Mouse (Mus musculus) lung, postnatal 36 days (tissue): ENCODE measurements at regions not wholly inside any gene's neighbourhood (a gene's known extent, or its start where the extent isn't known, plus 50 kb on each side); places are given as distances from the start of the nearest gene placed in this dataset.
A peak's percentile ranks its signal among the peaks of the same experiment; 100 is the strongest.
"Not testable (repeated sequence)": the region's sequence is repeated elsewhere in the genome, so short reads cannot be mapped to it uniquely, and the experiment has no call there.

ENCODE experiments used
- DNase-seq: peaks from one replicate; pipeline ENCODE4 v3.0.0; 2022; ENCODE audit warnings: mixed read lengths

DNA sequence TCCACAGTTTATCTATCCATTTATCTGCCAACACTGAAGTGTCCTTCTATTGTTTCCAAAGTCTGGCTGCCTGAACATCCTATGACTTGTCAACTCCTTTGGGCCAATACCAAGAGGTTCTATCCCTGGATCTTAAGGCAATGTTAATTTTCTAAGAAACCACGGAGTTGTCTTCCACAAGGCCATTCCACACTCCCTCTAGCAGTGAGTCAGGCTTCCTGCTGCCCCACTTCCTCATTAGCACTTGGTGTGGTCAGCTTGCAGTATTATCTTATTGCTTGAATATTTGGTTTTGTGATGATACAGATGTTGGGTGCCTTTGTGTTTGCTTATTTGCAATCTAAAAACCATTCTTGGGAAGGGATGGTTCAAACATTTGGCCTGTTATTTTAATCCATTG, 87.5 kb upstream of the Ppp2r2d start:
- DNase-seq = no peak

DNA sequence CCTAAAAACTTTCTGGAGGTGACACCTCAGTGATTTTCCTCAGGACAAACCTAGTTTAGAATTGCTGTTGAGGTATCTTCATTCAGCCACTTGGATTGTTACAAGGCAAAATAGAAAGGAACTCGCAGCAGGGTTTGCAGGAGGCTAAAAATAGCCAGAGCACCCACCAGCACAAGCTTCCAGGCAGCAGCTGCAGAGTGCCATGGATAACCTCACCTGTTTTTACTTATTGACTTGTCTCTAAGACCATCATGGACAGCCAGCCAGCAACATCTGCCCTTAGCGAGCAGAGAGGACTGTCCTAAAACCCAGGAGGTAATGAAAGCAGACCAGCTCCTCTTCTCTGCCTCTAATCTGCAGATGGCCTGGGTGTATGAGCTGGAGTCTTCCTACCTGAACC, 97.4 kb upstream of the Ppp2r2d start:
- no peak for DNase-seq

DNA sequence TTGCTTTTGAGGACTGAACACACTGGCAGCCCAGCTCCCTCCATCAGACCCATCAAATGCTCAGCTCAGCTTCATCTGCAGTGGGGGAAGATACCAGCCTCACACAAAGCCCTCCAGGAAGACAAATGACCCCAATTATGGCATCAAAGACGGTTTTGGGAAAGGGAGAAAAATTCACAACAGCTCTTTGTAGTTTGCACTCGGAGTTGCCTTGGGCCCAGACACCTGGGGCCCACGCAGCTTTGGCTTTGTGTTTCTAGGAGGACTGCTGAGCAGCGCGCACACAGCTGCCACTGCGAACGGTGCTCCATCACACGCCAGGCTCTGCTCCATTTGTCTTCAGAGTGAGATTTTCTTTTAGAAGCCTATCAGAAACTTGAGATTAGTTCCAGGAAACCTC, 99.3 kb upstream of the Ppp2r2d start:
- no peak for DNase-seq

DNA sequence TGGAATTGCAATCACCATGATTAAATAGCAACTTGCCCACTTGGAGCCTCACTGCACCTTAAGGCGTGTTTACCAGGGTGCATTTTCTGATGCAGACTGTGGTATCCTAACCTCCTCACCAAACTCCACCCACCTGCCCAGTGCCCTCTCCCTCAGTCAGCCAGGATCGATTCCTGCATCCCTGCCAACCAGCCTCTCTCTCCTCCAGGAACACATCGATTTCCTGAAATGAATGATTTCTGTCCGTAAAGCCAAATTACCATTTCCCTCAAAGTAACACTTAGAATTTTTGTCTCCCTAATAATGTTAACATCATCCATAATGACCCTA, 103.4 kb upstream of the Ppp2r2d start:
- no peak for DNase-seq

DNA sequence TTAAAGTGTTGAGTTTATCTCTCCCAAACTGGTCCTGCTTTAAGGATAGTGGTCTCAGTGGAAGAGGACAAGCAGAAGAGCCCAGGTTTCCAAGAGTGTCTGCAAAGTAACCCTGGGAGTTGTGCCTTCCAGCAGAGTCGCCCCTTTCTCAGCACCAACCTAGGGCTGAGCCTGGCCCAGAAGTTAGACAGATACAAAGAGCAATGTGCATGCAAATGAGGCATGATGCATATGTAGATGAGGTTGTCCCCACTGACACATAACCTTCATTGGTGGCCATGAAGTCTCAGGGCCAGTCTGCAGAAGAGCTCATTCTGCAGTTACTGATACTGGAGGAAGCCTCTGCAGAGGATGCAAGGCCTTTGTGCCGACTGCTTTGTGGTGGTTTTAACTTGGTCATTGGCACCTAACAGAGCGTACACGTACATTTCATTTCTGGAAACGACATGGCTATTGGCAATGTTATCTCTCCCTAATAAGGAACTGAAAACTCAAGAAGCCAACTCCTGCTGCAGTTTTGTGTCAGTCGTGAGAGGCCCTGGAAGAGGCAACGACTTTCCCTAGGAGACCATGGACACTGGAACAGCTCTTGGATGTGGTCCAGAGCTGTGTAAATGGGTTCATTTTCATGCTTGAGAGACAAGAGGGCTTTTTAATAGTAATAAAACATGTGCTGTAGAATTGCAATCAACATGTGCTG, 103.9 kb upstream of the Ppp2r2d start:
- DNase-seq = no peak

DNA sequence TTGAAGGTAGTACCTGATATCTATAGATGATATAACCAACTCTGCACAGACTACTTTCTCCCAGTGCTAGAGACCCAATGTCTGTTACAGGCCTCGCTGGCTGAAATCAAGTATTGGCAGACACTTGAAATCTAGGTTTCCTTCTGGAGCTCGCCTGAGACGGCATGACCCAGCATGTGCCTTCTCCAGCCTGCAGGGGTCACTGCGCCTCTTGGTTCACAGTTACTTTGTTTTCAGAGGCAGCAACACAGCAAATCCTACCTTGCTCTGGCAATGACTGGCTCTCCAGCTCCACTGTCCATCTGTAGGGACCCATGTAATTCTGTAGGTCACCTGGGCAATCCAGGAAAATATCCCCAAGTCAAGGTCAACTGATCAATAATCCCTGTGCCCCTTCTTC, 111.6 kb upstream of the Ppp2r2d start:
- peak; percentile 31 for DNase-seq

GRCm38 (mm10) chr7:138724829-138725228, 121.0 kb upstream of the Ppp2r2d start:
- DNase-seq = peak; percentile 1

- DNase-seq = no peak
Observed at GRCm38 (mm10) chr7:138719608-138720007, 126.3 kb upstream of the Ppp2r2d start.

- no peak for DNase-seq
Observed at GRCm38 (mm10) chr7:138719115-138719514, 126.8 kb upstream of the Ppp2r2d start.

DNA sequence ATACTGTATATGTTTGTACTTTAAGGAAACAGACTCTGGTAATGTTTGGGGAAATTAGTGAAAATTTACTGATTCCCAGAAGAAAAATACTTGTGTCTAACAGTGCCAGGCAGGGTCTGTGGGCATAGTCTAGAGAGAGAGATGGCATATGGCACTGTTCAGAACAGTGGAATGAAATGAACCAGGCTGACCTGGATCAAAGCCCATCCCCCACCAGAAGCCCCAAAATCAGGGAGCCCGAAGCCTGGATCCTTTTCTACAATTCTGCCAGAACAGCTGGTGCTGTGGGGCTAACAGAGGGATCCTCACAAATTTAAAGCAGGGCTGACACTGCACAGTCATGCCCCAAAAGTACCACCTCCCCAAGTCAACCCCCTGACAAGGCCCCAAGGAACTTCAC, 131.1 kb upstream of the Ppp2r2d start:
- DNase-seq = no peak

DNA sequence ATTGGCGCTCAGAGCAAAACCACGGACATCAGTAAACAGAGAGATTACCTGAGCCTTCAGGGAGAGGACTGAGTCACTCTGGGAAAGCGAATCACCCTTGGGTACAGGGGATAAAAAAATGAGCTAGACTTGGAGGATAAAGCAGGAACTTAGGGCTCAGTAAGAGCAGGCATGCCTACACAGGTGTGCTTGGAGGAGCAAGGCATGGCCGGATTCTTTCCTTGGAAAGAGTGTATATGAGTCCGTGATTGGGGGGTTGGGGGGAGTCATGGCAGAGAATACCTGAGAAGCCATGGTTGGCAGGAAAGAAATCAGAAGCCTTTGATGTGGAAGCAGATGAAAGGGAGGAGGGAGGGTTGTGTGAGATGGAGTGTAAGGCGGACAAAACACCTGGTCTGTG, 137.5 kb upstream of the Ppp2r2d start:
- no peak for DNase-seq

GRCm38 (mm10) chr7:138699599-138699998, 146.3 kb upstream of the Ppp2r2d start:
- DNase-seq = not testable (repeated sequence)

DNA sequence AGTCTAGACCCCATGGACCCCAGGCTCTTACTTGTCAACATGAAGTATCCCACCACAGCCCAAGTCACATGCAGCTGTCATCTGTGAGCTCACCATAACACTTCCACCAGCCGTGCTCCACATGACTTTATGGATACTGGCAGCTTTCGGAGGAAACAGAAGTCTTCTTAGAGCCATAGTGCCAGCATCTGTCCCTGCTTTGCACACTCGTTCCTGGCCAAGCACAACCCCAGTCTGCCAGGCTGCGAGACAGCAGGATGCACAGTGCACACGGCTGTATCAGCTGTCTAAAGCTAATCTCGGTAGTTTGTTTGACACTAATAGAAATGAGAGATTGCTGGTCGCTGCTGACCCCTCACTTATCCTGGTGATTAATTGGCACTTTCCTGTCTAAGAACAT, 163.7 kb upstream of the Ppp2r2d start:
- DNase-seq = no peak

DNA sequence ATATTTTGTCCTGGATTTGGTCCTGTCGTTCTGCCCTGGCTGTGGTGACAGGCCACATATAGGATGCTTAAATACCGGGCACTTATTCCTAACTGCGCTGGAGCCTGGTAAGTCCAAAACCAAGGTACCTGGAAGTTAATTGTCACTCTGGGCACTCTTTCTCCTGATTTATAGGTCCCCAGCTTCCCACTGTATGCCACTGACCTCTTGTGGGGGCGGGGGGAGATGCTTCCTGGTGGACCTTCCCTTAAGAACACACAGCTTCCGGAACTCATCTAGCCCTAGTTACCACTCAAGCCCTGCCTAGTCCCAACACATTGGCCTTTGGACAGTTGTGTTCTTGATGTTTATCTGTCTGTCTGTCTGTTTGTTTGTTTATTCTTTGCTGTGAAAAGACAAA, 165.3 kb upstream of the Ppp2r2d start:
- no peak for DNase-seq

GRCm38 (mm10) chr7:138679575-138679974, 166.3 kb upstream of the Ppp2r2d start:
- no peak for DNase-seq

DNA sequence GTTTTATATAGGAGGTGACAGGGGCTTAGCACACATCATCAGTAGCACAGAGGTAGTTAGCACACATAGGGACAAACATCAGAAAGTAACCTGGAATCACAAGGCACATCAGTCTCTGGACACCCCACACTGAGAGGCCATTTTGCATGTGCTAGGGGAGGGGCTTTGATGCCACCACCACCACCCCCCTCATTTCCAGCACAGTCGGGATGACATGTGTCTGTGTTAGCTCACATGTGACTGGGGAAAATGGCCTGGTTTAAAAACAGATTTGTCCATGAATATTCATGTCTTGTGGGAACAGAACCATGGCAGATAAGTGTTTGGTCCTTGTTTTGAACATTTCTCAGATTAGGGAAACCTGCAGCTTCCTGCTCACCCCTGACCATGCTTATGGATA, 172.9 kb upstream of the Ppp2r2d start:
- no peak for DNase-seq

DNA sequence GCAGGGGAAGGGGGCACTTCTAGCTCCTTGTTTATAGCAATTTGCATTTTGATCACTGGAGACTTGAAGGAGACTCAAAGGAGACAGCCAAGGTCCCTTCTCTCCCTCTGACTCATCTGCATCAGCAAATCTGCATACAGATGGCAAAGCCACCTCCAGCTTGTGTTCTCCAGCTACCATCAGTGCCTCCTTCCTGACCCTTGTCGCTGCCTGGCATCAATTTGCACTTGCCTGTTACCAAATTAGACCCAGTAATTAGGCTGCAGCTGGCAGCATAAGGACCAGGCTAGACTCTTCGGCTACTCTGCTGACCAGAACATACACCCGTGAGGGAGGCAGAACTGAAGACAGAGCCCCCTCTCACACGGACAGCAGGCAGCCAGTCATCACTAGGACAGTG, 177.5 kb upstream of the Ppp2r2d start:
- DNase-seq = no peak

GRCm38 (mm10) chr7:138660124-138660523, 185.8 kb upstream of the Ppp2r2d start:
- no peak for DNase-seq

DNA sequence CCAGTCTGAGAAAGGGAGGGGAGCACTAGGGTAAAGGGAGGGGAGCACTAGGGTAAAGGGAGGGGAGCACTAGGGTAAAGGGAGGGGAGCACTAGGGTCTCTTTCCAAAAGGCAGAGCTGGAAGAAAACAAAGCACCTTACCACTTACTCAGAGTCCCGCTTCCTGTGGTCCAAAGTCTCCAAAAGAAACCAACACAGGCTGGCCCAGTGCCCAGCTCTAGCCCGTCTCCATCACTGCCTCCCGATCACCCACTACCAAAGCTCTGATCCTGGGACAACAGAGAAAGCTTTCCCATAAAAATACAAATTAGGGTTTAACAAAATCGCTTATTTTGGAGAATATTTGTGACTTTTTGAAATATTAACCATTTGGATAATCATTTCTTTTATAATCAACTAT, 188.4 kb upstream of the Ppp2r2d start:
- no peak for DNase-seq

GRCm38 (mm10) chr7:138657076-138657475, 188.8 kb upstream of the Ppp2r2d start:
- no peak for DNase-seq

DNA sequence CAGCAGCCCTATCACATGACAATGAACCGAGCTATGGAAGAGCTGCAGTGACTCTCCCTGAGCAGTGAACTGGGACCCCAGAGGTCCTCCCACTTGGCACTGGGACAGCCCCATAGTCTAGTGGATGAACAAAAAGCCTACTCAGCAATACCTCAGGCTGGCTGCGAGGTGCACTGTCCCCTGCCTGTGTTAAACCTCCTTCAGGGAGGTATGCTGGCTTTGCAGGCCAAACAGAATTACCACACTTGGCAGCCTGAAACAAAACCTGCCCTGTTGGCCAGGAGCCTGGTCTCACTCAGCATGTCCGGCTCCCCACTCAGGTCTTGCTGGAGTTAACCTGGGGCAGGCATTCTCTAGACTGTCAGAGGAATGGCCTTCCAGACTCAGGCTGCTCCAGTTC, 189.9 kb upstream of the Ppp2r2d start:
- peak; percentile 24 for DNase-seq

DNA sequence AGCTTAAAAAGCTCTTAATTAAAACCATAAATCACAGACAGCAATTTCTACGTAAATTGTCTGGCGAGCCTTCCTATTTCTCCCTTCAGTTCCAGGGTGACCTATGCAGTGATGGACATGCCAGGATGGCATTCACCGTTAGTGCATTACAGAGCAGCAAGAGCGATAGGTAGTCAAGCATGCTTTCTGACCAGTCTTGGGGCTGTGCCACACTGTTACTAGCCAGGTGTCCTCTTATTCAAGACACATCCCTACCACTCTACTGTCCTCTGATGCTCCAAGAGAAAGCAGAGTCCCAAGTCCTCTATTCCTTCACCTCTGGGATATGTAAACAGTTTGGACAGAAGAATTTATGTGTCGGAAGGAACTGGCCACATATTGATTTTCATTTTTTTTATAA, 194.9 kb upstream of the Ppp2r2d start:
- DNase-seq = no peak

GRCm38 (mm10) chr7:138647636-138648035, 198.2 kb upstream of the Ppp2r2d start:
- DNase-seq = peak; percentile 61

DNA sequence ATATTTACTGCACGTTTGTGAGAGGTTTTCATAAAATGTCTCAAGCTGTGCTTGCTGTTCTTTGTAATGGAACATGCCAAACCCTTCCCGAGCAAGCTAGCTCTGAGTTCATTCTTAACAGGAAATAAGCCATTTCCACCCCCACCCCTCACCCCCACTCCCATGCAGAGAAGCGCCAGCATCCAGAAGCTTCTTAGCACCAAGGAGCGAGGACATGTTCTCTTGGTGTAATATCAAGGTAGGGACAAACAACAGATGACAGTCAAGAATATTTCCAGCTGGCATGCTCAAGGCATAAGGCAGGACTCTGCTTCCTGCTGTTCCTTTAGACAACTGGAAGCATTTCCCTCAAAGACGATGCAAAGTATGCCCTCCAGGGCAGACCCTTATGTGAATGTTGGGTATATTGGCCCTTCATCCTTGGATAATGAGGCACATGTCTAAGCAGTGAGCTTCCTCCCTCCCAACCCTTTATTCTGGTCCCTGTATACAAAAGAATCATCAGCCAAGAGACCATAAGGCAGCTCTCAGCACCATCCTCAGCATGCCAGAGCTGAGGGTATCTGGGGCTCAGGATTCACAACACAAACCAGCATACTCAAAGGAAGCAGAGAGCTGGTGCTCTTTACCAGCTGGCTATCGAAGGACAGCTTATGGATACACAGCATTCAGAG, 205.2 kb upstream of the Ppp2r2d start:
- DNase-seq = peak; percentile 25

GRCm38 (mm10) chr7:138639541-138639940, 206.3 kb upstream of the Ppp2r2d start:
- peak; percentile 54 for DNase-seq
